Mouse (Mus musculus) C2C12 (cell line): ENCODE results near the gene Ccdc159. TPM values are rescaled to one million over a fixed set of nuclear protein-coding genes. Genes with fewer than 3 reads are reported as not detected.
A peak's percentile ranks its signal among the peaks of the same experiment; 100 is the strongest.

Experiments used
- H3K27me3 ChIP-seq: one replicate; pipeline ENCODE4 v1.6.1; 2011; ENCODE audit not compliant: control insufficient read depth, insufficient read depth, insufficient read length
- H3K36me3 ChIP-seq: one replicate; pipeline ENCODE4 v1.6.1; 2011; ENCODE audit not compliant: control insufficient read depth, insufficient read depth
- H3K4me3 ChIP-seq: one replicate; pipeline ENCODE4 v1.5.1; 2011; ENCODE audit warnings: mild to moderate bottlenecking, control low read depth; ENCODE audit not compliant: poor library complexity, insufficient read depth, severe bottlenecking
- H3K79me2 ChIP-seq: one replicate; pipeline ENCODE4 v1.6.1; 2011; ENCODE audit not compliant: control insufficient read depth, insufficient read depth
- H3K79me3 ChIP-seq: one replicate; pipeline ENCODE4 v1.6.1; 2011; ENCODE audit warnings: low read depth, control low read depth
- H3ac ChIP-seq: one replicate; pipeline ENCODE3; 2011; ENCODE audit warnings: low read depth; ENCODE audit not compliant: control insufficient read depth, insufficient read length
- CEBPB ChIP-seq: IDR thresholded peaks from one replicate; pipeline ENCODE4 v1.6.1; 2011; ENCODE audit warnings: low read depth, mild to moderate bottlenecking, control low read depth, moderate library complexity
- CTCF ChIP-seq: IDR thresholded peaks from one replicate; pipeline ENCODE4 v1.5.1; 2011; ENCODE audit not compliant: control insufficient read depth, insufficient read depth, insufficient read length
- FOSL1 ChIP-seq: IDR thresholded peaks from one replicate; pipeline ENCODE4 v1.8.0; 2011; ENCODE audit warnings: mild to moderate bottlenecking, low read length; ENCODE audit not compliant: poor library complexity, insufficient read depth, severe bottlenecking
- MAX ChIP-seq: IDR thresholded peaks from one replicate; pipeline ENCODE4 v1.6.1; 2011; ENCODE audit warnings: mild to moderate bottlenecking, control low read depth
- MYOD1 ChIP-seq: IDR thresholded peaks from one replicate; pipeline ENCODE4 v1.6.1; 2011; ENCODE audit warnings: low read depth; ENCODE audit not compliant: control insufficient read depth, insufficient read length
- MYOG ChIP-seq: IDR thresholded peaks from one replicate; pipeline ENCODE4 v1.6.1; 2011; ENCODE audit not compliant: control insufficient read depth, insufficient read length; ENCODE audit errors: extremely low read depth
- USF1 ChIP-seq: IDR thresholded peaks from one replicate; pipeline ENCODE4 v1.6.1; 2011; ENCODE audit warnings: low read depth, mild to moderate bottlenecking, control low read depth, moderate library complexity
- polyA plus RNA-seq: library from polyadenylated mRNA; unstranded; fragments of >200 nt; fragmentation: generic; extraction: Trizol; gene quantifications from one replicate; pipeline ENCODE4 v1.2.1, GENCODE M21; 2012; ENCODE audit warnings: missing spikeins

The Ccdc159 gene
- polyA plus RNA-seq, 1 experiment: 1.1 TPM

DNA sequence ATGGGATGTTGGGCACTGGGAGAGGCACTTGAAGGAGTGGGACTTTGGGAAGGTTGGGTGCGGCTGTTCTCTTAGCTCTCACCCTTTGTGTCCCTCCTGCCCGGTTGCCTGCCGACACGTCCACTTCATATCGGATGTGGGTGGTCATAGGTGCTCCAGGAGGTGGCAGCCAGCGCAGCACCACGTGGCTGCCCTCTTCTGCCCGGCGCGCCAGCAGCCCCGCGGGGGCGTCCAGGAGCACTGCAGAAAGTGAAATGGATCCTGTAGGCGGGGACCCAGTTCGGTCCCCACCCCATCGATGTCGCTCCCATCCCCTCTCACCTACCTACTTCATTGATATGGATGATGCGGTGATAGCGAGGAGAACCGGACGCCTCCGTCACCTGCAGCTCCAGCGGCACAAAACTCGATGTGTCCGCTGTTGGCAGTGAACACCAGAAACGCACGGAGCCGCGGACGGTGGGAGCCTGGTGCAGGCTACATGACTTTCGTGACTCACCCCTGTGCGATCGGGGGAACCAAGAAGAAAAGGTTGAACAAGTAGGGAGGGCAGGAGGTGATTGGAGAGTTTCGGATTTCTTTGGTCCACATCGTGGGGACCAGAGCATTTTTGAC lies 34.2 kb downstream of the Ccdc159 start:
- no peak overlapping the region for H3K4me3 ChIP-seq
- no peaks in the 10 kb centered on the region for H3K27me3 ChIP-seq
- TF ChIP-seq MAX: no peak
- no peaks in the 10 kb centered on the region for H3K36me3 ChIP-seq
- no peak overlapping the region for H3ac ChIP-seq
- H3K79me3 ChIP-seq: no peaks in the 10 kb centered on the region
- H3K79me2 ChIP-seq: no peaks in the 10 kb centered on the region

DNA sequence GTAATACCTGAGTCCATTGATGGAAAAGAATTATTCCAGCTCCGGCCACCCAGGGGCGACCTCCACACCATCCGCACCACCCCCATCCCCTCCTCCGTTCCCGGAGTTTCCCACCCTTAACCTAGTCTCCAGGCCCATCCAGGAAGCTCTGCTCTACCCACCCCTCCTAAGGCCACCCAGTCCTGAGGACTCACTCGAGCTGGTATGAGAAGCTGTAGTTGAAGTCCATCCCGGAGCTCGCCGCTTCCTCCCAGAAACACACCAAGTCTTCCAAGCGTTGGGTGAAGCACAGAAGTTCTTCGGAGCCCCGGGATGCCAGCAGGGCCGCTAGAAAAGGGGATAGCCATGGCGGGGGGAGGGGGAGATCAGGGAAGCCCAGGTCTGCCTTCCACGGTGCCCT lies 34.7 kb downstream of the Ccdc159 start:
- H3ac ChIP-seq: peak overlapping the region; percentile 46
- H3K79me2 ChIP-seq: no peaks in the 10 kb centered on the region
- TF ChIP-seq CTCF (no peak), CEBPB (no peak), FOSL1 (no peak), USF1 (no peak), MYOG (no peak), MYOD1 (no peak), MAX (no peak)
- peak overlapping the region; percentile 30 for H3K4me3 ChIP-seq
- H3K27me3 ChIP-seq: no peaks in the 10 kb centered on the region
- H3K36me3 ChIP-seq: no peaks in the 10 kb centered on the region
- H3K79me3 ChIP-seq: no peaks in the 10 kb centered on the region

DNA sequence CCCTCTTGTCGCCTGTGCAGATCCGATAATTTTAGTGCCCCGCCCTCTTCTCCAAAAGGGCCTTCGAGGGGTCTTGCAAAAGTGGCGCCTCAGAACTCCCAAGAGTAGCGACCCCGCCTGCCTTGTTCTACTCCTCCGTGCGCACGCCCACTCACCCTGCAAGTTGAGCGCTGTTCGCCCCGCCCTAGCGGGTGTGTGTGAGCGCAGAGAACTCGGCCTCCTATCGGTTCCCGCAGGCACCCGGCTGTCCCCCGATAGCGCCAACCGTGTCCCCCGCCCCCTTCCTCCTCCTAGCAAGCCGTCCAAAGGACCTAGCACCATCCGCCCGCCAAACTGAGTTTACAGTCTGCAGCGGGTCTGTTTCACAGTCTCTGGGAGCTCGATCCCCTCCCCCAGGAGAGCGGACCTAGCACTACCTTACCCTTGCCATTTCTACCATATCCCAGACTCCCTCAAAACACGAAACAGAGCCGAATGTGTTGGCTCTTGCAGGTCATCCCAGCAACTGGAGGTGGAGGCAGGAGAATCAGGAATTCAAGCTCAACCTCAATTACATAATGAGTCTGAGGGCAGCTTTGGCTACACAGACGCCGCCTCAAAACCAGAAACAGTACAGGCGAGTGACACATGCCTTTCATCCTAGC lies 35.3 kb downstream of the Ccdc159 start:
- Histone ChIP-seq H3K79me2 (no peaks in the 10 kb centered on the region), H3K27me3 (no peaks in the 10 kb centered on the region)

DNA sequence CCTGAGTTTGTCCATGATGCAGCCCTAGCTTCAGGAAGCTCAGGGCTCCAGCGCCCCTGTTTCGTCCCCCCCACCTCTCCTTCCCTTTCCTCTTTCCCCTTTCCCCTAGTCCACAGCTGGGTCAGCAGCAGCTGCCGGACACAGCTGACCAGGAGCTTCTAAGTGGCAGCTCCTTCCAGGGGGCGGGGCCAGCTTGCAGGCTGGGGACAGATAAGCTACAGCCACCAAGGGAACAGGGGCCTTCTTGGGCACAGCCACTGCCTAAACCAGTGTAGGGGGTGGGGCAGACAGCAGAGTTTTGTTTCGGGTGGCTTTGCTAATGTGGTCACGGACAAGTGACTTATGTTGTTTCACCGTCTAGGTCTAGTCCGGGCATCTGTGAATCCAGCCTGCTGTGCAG lies 36.1 kb downstream of the Ccdc159 start, which contains the start of gene Epor:
TSS of gene Epor (minus strand) at position 90 of the 400 bp plus-strand sequence.
- Histone ChIP-seq H3ac (peak within 1 kb of the TSS; percentile 46), H3K79me2 (no peaks in the 10 kb centered on the region), H3K79me3 (no peaks in the 10 kb centered on the region), H3K27me3 (no peaks in the 10 kb centered on the region), H3K4me3 (peak within 1 kb of the TSS; percentile 30), H3K36me3 (no peaks in the 10 kb centered on the region)
- no peak for TF ChIP-seq MYOD1
- TF ChIP-seq MAX: no peak
- TF ChIP-seq MYOG: no peak
- TF ChIP-seq USF1: no peak
- no peak for TF ChIP-seq FOSL1
- no peak for TF ChIP-seq CEBPB
- no peak for TF ChIP-seq CTCF

More for the DNA sequence above, 35.3 kb downstream of the Ccdc159 start:
- TF ChIP-seq USF1 (no peak), CTCF (no peak), FOSL1 (no peak), MYOG (no peak), MAX (no peak), CEBPB (no peak), MYOD1 (no peak)
- Histone ChIP-seq H3K4me3 (peak overlapping the region; percentile 30), H3K36me3 (no peaks in the 10 kb centered on the region), H3K79me3 (no peaks in the 10 kb centered on the region), H3ac (peak overlapping the region; percentile 46)

DNA sequence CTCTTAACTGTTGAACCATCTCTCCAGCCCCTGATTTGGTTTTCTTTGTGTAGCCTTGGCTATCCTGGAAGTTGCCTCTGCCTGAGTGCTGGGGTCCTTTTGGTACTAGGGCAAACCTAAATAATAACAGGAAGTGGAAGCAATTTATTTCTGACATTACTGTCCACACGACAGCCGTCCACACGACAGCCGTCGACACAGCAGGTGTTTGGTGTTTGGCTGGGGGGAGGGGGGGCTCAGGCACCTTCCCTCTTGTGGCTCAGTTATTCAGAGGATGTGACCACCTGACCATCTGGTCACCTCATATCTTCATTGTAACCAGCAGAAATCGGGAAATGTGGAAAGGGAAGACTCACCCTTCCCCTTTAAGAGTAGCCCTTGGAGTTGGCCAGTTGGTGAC lies 41.6 kb downstream of the Ccdc159 start:
- H3K79me3 ChIP-seq: no peaks in the 10 kb centered on the region
- H3ac ChIP-seq: no peak overlapping the region
- H3K79me2 ChIP-seq: no peaks in the 10 kb centered on the region
- no peaks in the 10 kb centered on the region for H3K27me3 ChIP-seq
- no peak overlapping the region for H3K4me3 ChIP-seq
- TF ChIP-seq MYOG (no peak), MYOD1 (no peak), MAX (no peak), USF1 (no peak), FOSL1 (no peak), CTCF (no peak), CEBPB (no peak)
- H3K36me3 ChIP-seq: no peaks in the 10 kb centered on the region

DNA sequence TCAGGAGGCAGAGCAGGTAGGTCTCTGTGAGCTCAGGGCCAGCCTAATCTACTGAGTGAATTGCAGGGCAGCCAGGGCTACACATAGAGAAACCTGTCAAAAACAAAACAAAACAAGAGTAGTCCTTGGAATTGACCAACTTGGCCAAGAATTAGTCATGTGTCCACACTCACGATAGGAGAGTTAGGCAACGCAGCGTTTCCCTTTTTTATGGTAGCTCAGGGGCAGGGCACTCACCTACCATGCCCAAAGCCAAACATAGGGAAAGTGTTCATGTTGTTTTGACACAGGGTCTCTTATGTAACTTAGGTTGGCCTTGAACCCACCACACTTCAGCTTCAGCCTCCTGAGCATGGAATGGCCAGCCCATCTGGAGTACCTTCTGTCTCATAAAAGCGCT lies 42.0 kb downstream of the Ccdc159 start:
- TF ChIP-seq FOSL1 (no peak), MYOD1 (no peak), MAX (no peak), CTCF (no peak), CEBPB (no peak), MYOG (no peak), USF1 (no peak)
- H3ac ChIP-seq: no peak overlapping the region

More for the DNA sequence above, 42.0 kb downstream of the Ccdc159 start:
- Histone ChIP-seq H3K79me2 (no peaks in the 10 kb centered on the region), H3K27me3 (no peaks in the 10 kb centered on the region), H3K79me3 (no peaks in the 10 kb centered on the region), H3K4me3 (no peak overlapping the region), H3K36me3 (no peaks in the 10 kb centered on the region)
